Mouse (Mus musculus): ENCODE results near the gene Kdm8.

Kdm8 gene

DNA sequence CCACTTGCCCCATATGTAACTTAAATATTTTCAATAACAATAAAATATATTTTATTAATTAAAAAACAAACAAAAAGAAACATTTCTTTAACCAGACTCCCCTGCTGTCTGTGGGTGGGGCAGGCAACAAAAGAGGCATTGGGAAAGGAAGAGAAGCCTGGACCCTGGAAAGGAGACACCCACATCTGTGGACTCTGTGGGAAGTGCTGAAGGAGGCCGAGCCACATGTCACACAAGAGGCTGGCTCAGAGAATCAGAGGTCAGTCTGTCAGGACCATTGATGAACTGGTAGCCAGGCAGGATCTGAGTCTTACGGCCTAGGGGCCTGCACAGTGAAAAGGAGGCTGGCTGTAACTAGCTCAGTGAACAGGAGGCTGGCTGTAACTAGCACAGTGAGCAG, 17.7 kb downstream of the Kdm8 start:
- DNase-seq (ENCODE audit: extremely low read depth, low read depth) = no peak

DNA sequence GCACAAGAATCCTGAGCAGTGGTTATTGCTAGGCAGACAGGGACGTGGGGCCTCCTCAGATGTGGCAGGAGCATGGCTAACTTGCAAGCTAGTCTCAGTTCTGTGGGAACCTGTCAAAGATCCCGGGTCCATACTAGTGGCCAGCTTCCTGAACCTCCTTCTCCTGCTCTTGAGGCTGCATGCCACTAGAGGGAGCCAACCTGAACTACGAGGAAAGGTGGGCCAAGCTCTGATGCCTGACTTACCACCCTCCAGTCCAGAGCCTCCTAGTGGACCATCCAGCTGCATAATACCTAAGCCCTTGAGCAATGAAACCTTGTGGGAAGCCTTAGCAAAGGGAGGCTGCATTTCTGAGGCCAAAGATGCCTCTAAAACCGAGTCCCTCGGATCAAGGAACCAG, 25.5 kb downstream of the Kdm8 start:
- peak; percentile 32 for DNase-seq (ENCODE audit: extremely low read depth, low read depth)

DNA sequence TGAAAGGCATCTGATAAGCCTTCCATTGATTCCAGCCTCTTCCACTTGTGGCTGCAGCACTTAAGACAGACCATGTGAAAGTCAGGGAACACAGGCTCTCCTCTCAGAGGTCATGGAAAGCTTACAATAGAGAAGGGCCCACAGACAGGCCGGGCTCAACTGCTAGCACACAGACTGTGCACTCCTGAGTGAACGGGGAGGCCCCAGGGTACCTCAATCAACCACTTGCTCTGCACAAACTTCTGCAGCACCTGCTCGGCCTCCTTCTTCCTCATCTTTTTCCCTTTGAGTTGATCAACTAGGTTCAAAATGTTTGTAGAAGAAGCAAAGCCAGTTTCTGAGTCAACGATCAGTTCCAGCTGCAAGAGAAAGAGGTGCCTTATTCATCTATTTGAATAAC, 26.4 kb downstream of the Kdm8 start:
- no peak for DNase-seq (ENCODE audit: extremely low read depth, low read depth)

DNA sequence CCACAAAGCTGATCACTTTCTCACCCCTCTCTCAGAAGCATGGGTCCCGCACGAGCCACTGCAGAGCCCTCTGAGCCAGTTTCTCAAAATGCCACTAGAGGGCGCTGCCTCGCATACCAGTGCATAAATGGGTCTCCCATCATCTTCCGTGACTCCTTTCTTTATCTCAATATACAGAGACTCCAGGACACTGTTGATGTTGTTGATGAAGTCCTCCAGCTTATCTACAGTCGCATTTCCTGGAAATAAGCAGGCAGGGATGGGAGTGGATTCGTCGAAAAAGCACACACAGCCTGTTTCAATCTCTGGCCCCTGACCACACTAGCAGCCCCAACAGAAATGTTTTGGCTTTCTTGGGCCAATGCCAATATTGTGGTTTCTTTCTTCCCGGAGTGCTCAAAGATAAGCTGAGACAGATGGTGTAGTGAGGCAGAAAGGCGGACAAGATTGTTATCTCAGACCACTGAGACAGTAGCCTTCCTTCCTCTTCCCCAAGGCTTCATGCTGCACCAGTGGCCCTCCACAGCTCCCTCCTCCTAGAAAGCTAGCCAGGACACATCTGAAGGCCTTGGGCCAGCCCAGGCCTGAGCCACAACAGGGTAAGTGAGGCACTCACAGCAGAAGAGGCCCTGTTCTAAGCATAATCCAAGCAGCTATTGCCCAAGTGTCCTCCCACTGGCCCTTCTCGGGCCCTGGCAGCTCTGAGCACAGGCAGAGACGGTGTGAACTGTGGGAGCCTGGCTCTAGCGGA, 27.7 kb downstream of the Kdm8 start:
- DNase-seq (ENCODE audit: extremely low read depth, low read depth) = peak; percentile 96

DNA sequence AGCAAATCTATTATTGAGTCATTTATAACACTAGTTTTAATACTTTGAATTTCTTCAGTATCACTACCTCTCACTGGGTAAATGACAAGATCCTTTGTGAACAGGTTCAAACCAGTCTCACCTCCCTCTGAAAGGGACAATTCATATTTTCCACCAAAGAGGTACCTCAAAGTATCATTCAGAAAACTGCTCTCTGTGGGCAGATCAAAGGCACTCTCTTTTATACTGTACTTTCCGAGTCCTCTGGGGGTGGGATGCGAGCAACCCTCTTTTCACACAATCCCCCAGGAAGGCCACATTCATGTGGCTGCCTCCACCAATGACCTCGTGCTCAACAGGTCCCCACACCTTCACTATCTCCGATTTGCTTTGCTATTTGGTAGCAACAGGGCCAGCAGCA, 30.1 kb downstream of the Kdm8 start:
- DNase-seq (ENCODE audit: extremely low read depth, low read depth) = no peak

DNA sequence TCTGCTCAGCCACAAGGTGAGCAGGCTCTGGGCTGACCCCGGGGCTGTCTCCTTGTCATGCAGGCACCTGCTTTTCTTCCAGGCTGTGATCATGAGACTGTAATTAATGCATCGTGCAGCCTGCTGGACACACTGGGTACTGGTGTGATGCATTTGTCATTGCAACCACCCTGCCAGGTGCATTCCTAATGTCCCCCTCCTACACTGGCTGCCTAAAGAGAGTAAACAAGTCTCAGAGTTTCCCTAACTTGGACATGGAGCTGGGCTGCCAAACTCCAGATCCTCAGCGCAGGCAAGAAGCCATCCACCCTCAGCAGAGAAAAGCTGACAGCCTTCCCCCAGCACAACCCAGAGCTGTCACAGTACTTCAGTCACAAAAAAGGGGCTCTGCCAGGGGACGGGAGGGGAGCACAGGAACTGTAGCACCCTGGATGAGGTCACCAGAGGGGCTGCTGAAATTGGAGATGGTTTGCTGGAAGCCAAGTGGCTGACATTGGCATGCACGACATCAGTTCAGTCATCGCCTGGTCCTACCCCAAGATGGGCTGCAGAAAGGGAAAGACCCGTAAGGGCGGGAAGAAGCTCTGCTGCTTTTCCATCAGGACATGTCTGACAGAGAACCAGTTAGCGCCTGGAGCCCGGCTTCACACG, 31.2 kb downstream of the Kdm8 start:
- DNase-seq (ENCODE audit: extremely low read depth, low read depth) = no peak

DNA sequence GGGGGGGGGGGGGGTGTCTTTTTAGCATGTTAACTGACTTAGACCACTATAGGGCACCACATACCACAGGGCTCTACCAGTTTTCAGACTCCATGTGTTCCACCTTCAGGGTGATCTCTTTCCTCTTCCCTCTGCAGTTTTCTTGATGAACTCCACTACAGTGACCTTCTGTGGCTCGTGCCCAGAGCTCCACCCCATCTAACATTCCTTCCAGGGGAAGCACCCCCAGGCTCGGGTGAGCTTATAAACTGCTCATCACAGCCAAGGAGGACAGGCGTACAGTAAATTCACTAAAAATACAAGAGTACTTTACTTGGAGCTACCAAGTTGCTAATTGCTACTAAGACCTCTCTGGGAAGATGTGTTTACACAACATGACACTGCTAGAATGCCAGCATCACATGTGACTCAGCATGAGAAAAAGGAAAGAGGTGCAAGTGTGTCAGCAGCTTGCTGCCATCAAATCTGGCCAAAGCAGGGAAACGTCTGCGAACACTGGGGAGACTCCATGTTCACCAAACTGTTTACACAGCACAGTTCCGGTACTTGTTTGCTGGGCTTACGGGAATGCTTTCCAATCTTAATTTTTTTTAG, 34.0 kb downstream of the Kdm8 start:
- no peak for DNase-seq (ENCODE audit: extremely low read depth, low read depth)

DNA sequence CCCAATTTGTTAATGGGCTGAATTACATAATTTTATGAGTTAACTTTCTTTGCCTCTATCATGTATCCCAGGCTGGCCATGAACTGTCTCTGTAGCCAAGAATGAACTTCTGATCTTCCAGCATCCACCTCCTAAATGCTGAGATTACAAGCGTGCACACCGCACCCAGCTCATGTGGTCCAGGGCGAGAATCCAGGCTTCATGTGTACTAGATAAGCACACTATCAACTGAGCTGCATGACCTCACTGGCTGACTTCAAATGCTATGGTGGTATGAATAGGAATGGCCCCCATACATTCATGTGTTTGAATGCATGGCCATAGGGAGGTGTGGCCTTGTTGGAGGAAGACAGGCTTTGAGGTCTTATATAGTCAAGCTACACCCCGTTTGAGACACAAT, 36.0 kb downstream of the Kdm8 start:
- DNase-seq (ENCODE audit: extremely low read depth, low read depth) = no peak

DNA sequence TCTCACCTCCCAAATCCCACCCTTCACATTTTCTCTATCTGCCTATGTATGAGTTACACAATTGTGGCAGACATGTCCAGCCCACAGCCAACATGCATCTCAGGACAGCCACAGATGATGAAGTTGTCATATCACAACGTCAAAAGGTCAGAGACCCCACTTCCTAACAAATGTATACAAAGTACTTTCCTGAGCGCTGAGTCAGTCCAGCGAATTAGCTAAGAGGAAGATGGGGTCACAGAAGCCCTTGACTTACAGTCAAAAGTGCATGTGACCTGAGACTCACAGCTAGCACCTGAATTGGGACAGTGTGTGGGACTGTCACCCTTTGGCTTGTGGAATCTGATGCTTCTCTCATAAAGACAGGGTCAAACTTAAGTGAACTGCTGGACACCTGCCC, 37.9 kb downstream of the Kdm8 start:
- DNase-seq (ENCODE audit: extremely low read depth, low read depth) = no peak

DNA sequence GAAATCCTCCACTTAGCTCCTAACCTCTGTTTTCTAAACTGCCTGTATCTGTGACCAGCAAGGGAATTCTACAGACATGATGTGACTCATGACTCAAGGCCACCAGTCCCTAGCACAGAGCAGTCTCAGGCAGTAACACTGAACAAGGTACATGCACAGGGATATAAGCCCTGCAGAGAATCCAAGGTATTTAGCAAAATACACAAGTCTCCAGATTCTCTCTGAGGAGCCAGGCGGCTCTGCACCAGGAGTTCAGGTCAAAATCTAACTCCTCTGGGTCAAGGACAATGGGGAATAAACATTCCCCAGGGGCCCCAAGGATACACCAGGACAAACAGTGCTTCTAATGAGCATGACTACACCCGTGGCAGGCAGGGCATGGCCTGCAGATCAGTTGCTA, 38.4 kb downstream of the Kdm8 start:
- no peak for DNase-seq (ENCODE audit: extremely low read depth, low read depth)

DNA sequence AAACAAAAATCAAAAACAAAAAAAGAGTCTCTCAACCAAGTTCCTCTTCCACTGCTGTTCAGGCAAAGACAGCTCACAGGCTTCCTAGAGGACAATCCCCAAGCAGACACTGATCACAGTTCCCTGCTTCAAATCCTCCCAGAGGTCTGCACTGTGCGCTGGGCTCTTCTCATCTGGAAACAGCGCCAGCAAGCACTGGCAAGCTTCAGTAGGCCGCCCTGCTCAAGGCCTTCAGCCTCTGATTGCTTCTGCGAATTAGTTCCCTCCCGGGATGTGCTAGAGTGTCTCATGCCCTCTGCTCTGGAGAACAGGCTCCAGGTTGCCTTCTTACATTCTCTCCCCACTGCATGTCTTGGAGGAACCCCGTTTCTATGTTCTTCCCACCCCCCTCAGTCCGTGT, 40.3 kb downstream of the Kdm8 start:
- no peak for DNase-seq (ENCODE audit: extremely low read depth, low read depth)

DNA sequence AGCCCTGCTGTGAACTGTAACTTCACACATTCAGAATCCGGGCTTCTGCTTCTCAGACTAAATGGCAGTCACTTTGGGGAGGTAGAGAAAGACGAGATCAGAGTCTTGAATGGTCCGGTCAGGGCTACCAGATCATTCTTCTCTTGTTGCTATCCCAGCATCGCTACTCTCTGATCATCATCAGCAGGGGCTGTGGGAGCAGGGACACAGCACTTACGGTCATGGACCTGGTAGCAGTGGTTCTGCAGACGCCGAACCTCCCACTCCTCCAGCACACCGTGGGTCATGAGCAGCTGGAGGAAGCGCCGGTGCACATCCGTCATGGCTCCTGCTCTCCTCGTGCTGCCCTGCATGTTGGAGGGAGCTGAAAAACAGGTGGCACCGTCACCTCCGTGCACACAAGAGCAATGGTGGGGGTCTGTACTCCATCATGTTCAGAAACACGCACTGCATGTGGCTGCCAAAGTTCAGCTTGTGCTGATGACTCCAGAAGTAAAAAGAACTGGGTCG, 41.7 kb downstream of the Kdm8 start:
- DNase-seq (ENCODE audit: extremely low read depth, low read depth) = no peak

DNA sequence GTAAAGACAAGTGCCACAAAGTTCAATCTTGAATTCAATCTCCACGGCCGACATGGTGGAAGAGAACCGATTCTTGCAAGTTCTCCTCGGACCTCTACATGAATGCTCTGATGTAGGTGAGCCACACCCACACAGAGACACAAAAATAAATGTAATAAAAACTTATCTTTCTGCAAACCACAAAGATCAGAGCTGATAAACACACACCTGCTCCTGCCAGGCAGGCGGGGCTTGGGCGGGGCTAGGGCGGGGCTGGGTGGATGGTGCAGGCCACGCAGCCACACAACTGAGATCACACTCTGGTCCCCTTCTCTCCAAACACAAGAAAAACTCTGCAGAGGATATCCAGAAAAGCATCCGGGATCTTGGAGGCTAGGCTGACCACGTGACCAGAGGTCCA, 42.6 kb downstream of the Kdm8 start:
- DNase-seq (ENCODE audit: extremely low read depth, low read depth) = no peak

DNA sequence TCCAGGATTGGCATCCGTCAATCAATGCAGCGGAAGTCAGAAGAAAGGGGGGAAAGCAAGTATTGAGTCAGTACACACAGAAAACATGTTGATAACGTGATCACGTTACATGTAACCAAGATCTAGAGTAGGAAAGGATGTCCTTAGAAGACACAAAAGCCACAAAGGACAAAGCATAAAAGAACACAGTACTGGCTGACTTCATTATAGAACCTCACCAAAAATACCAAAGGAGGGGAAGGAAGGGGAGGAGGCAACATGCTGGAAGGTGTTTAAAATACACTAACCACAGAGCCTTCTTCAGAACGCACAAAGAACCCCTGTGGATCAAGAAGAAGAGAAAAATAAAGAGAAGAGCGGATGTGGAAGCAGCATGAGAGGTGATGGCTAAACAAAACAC, 44.2 kb downstream of the Kdm8 start:
- no peak for DNase-seq (ENCODE audit: extremely low read depth, low read depth)

DNA sequence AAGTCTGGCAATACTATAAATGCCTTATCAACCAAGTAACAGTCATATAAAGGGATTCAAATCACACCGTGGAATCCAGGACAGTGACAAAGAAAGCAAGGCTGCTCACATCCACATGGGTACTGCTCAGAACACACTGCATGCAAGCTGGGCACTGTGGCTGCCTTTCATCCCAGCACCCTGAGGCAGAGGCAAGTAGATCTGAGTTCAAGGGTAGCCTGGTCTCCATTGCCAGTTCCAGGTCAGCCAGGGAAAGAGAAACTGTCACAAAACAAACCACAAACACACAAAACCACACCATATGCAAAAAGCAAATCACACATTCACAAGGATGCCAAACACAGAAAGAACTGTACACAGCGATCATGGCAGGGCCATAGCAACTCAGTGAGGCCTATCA, 45.2 kb downstream of the Kdm8 start:
- no peak for DNase-seq (ENCODE audit: extremely low read depth, low read depth)

DNA sequence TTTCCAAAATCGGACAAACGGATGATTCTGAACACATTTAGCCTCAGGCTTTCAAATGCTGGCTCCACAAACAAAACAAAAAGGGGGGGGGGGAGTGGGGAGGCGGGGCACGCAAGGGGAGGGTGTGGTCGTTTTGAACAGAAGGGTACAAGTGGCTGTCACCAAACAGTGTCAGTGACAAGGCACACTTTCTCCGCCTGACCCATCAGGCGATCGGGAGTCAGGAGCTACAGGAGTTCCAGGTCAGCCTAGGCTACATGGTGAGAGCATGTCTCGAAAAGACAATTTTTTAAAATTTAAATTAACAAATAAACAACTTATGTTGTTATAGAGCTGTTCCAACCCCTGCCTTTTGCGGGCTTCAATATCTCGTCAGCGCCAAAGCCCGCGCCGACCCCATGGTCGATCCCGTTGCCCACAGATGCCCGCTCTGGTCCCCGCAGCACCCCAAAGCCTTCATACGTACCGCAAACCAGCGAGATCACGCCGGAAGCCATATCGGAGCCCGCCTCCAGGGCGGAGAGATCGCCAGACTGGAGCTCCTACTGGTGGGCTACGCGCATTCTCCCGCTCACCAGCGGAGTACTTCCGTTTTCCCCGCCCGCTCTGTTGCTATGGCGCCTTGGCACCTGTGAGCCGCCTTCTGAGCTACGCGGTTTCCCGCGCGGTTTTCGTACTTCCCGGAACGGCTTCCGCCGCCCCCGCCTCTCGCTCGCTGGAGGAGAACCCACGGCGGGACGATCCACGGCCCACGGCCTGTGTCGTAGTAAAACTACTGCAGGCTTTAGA, 46.7 kb downstream of the Kdm8 start, which contains the start of gene Nsmce1:
Gene Nsmce1 (minus strand): TSS at position 650 of the 789 bp plus-strand sequence.
- DNase-seq (ENCODE audit: extremely low read depth, low read depth) = peak; percentile 93

DNA sequence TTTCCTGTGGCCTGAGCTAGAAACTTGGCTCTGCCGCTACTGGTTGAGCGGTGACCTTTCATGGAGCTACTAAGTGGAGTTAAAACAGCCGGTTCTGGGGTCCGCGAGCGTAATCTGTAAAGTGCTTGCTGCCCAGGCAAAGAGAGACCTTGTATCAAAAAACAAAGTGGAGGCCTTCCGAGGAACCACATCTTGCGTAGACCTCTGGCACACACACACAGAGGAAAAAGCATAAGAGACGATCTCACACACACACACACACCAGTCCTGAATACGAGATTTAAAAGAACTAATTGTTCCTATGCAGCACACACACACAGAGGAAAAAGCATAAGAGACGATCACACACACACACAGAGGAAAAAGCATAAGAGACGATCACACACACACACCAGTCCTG, 47.3 kb downstream of the Kdm8 start:
- DNase-seq (ENCODE audit: extremely low read depth, low read depth) = no peak

DNA sequence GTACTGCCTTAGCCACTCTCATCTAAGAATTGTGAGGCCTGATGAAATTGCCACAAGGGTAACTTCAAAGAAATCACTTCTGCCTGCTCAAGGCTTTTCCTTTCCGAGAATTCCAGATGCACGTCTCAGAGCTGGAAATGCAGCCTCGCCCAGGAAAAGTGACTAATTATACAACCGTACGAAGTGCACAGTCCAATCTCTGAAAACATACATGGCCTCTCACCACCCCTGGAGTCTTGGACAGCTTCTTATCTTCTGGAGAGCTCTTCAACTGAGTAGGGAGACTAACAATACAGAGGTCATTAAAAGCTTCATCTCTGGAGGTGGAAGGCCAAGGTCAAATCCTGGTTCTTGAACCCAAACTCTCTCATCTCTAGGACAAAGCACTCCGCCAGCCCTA, 48.1 kb downstream of the Kdm8 start:
- no peak for DNase-seq (ENCODE audit: extremely low read depth, low read depth)

DNA sequence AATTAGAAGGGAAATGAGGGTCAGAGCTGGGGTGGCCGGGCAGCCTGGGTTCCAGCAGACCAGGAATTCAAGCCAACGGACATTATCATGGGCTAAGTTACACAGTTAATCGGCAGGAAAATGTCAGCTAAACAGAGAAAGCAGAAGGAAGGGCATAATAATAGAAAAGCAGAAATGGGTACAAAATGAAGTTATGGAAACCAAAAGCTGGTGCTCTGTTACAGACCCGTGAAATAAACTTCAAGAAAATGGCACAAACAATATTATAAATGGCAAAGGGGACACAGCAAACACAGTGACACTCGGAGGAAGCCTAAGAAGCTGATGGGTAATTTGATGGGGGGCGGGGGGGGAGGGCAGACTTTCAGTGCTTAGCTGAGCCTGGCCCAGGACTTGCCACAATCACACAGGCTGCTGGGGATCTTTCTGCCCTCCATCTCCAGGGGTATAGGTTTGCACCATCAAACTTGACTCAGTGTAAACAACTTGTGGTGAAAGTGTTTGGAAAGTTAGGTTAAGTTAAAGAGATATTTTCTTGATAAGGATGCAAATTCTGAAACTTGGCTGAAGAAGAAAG, 51.5 kb downstream of the Kdm8 start:
- no peak for DNase-seq (ENCODE audit: extremely low read depth, low read depth)

DNA sequence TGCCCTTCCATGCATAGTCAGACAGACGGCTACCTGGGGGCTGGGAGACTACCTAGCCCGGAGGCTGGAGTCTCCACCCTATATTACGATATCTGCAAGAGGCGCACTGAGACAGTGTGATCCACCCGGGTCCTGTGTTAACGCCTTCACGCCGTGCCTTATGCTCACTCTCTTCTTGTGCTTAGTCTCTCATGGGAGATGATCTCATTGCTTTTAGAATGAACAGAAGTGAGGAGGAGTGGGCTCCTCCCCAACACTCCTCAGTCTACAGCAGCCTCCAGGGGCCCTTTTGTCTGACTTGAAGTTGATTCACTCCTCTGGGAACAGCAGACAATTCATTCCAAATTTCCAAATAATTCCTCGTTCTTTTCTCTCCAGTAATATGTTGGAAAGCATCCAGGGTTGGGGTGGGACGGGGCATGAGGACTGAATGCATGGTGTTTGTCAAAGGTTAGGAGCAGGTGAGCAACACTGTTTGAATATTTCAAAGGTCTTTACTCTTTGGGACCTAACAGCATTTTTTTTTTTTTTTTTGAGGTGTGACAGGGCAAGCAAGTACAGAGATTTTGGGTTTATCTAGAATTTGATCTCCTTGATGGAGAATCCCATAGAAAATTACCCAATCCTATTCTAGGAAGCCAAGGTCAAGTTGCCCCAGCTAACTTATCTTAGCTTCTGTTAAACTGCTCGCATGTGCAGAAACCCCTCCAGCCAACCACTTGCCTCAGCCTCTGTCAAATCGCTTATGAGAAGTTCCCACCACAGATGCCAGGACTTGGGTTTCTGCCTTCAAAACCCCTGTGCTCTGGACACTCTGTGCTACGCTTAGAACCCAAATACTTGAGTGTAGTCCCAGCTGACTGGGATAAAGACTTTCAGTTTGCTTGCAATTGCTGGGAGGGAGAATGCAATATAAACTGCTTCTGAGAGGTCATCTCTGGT, 55.7 kb downstream of the Kdm8 start:
- no peak for DNase-seq (ENCODE audit: extremely low read depth, low read depth)
